Mouse (Mus musculus) CD8-positive naive resting alpha-beta T cell, adult 57 days (primary cell): ENCODE measurements around the gene Gm6899. TPM values are rescaled to one million over a fixed set of nuclear protein-coding genes. Genes with fewer than 3 reads are reported as not detected.

Experiments used
- total RNA-seq: library from RNA; stranded (reverse); gene quantifications from one replicate; pipeline ENCODE4 v1.2.4, GENCODE M21; 2023

The Gm6899 gene
- total RNA-seq, result not detected

DNA sequence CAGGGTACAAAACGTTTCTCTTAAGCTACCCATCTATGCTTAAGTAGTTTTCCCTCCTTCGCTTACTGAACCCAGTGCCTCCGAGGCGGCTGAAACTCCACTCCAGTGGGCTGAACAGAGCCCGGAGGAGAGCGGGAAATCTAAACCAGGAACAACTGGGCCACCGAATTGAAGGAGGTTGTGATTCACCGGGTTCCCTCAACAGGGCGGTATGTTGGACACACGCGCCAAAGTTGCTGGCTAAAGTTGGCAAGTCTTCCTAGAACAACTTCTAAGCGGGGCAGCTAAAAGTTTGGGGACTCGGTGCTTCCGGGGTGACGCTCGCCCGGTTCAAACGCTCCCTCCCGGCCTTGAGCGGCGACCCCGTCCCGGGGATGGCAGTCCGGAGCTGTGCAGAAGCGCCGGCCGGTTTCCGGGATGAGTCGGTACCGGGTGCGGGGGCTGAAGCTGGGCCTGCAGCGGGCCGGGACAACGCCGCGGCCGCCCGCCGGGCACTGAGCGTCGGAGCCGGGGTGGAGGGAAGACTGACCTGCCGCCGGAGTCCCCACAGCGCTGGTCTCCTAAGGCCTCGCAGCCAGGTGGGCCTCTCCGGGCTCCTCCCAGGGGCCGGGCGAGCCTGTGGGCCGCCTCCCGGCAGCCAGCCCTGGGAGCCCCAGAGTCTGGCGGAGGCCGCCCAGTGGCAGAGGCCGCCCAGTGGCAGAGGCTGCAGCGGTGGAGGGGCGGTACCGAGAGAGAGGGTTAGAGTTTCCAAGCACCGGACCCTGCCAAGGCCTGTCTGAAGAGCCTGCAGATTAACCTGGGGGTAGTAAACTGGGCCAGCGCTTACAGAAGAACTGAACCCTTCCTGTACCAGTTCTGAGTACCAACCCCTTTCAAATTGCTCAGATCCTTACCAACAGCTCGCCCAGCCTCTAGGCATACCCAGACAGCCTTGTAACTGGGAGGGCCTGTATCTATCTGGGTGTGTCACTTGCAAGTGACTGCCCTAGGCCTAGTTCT, at the start of gene Gm6899, which contains the start of gene Vrk2:
Gene Gm6899 (plus strand): TSS at position 181 of the 999 bp plus-strand sequence.
Gene Vrk2 (minus strand): TSS at position 939 of the 999 bp plus-strand sequence.

Other genes starting within 250 kb of the Gm6899 start
- 12.1 TPM for gene Fancl, start 207.1 kb upstream of the Gm6899 start, total RNA-seq
- gene Vrk2, start 758 bp downstream of the Gm6899 start, total RNA-seq, result 43.5 TPM